Mouse (Mus musculus) embryonic facial prominence, embryonic 15.5 days (tissue): ENCODE results near the gene Pars2. TPM values are rescaled to one million over a fixed set of nuclear protein-coding genes. Genes with fewer than 3 reads are reported as not detected.

ENCODE experiments used
- ATAC-seq: fragments of 200-750 bp; cut with Nextera tagmentation; 2 replicates; pipeline ENCODE4 v1.8.0; 2017; ENCODE audit warnings: low read depth, moderate TSS enrichment; ENCODE audit not compliant: insufficient number of reproducible peaks, low FRiP score, low TSS enrichment
- H3K27ac ChIP-seq: fragments of 300-500 bp; sonication (generic); replicated peaks from 2 replicates; pipeline ENCODE4 v1.5.1; 2015; ENCODE audit warnings: mild to moderate bottlenecking, inconsistent platforms
- H3K27me3 ChIP-seq: fragments of 300-500 bp; sonication (generic); 2 replicates; pipeline ENCODE4 v1.6.1; 2015; ENCODE audit warnings: inconsistent platforms
- H3K36me3 ChIP-seq: fragments of 300-500 bp; sonication (generic); 2 replicates; pipeline ENCODE4 v1.6.1; 2015; ENCODE audit warnings: mild to moderate bottlenecking, inconsistent platforms
- H3K4me1 ChIP-seq: fragments of 300-500 bp; sonication (generic); 2 replicates; pipeline ENCODE4 v1.6.1; 2015; ENCODE audit warnings: inconsistent platforms
- H3K4me2 ChIP-seq: fragments of 300-500 bp; sonication (generic); replicated peaks from 2 replicates; pipeline ENCODE4 v1.6.1; 2015; ENCODE audit warnings: mild to moderate bottlenecking, inconsistent platforms
- H3K4me3 ChIP-seq: fragments of 300-500 bp; sonication (generic); replicated peaks from 2 replicates; pipeline ENCODE4 v1.5.1; 2015; ENCODE audit warnings: mild to moderate bottlenecking, inconsistent platforms
- H3K9ac ChIP-seq: fragments of 300-500 bp; sonication (generic); 2 replicates; pipeline ENCODE4 v1.6.1; 2015; ENCODE audit warnings: inconsistent platforms
- H3K9me3 ChIP-seq: fragments of 300-500 bp; sonication (generic); replicated peaks from 2 replicates; pipeline ENCODE4 v1.6.1; 2016; ENCODE audit warnings: inconsistent platforms
- WGBS: fragments of 180-500 bp; shearing (Covaris S2); methylation state at CpG from one replicate; pipeline ENCODE4 v1.1.7; 2015; 5-methylcytosine and 5-hydroxymethylcytosine counted together
- polyA plus RNA-seq: library from polyadenylated mRNA; unstranded; fragments of >200 nt; fragmentation: Nextera tagmentation; extraction: Ambion mirVana; gene quantifications from 2 replicates; pipeline ENCODE4 v1.2.1, GENCODE M21; 2015

The Pars2 gene
- 13.2 and 14.3 TPM in 2 replicates for polyA plus RNA-seq

- peaks cover 27% of the 10 kb centered on the region for H3K36me3 ChIP-seq
- H3K4me1 ChIP-seq: peaks cover 10% of the 10 kb centered on the region
- peak; percentile 96 for ATAC-seq
- H3K27me3 ChIP-seq: 0 out of 2 replicates have a peak, but pooled peaks cover 6% of the 10 kb centered on the region
- WGBS: 3% methylated on average over 40 of the region's 40 CpGs
- no peaks in the 10 kb centered on the region for H3K9me3 ChIP-seq
- peak within 1 kb of the TSS; percentile 63 for H3K9ac ChIP-seq
- peak within 1 kb of the TSS; percentile 69 for H3K4me3 ChIP-seq
- peak within 1 kb of the TSS; percentile 77 for H3K27ac ChIP-seq
- peak within 1 kb of the TSS; percentile 91 for H3K4me2 ChIP-seq
Measured at GRCm38 (mm10) chr4:106650833-106651527, at the start of gene Pars2. Gene Pars2 (plus strand): TSS chr4:106651069.

GRCm38 (mm10) chr4:106606639-106607554 is 44.0 kb upstream of the Pars2 start:
- peak overlapping the region; percentile 11; the same call in 1 of the 2 replicates for H3K4me3 ChIP-seq
- ATAC-seq: peak; percentile 87
- no peaks in the 10 kb centered on the region for H3K36me3 ChIP-seq
- H3K27ac ChIP-seq: no peak overlapping the region
- peak overlapping the region; percentile 39 for H3K4me2 ChIP-seq
- peaks cover 5% of the 10 kb centered on the region; the same call in 1 of the 2 replicates for H3K4me1 ChIP-seq
- no peak overlapping the region for H3K9ac ChIP-seq
- WGBS: 41% methylated on average over 18 of the region's 18 CpGs
- H3K9me3 ChIP-seq: no peaks in the 10 kb centered on the region
- H3K27me3 ChIP-seq: no peaks in the 10 kb centered on the region

- no peak for ATAC-seq
- Histone ChIP-seq H3K36me3 (no peaks in the 10 kb centered on the region), H3K27ac (no peak overlapping the region), H3K4me3 (no peak overlapping the region), H3K9me3 (no peaks in the 10 kb centered on the region), H3K4me1 (peaks cover 5% of the 10 kb centered on the region; the same call in 1 of the 2 replicates), H3K4me2 (no peak overlapping the region), H3K9ac (no peak overlapping the region), H3K27me3 (no peaks in the 10 kb centered on the region)
- WGBS: 92% methylated on average over 1 of the region's 1 CpGs
Measured at GRCm38 (mm10) chr4:106607905-106608304, 43.0 kb upstream of the Pars2 start.

- Histone ChIP-seq H3K9ac (no peak overlapping the region), H3K4me3 (no peak overlapping the region), H3K4me2 (no peak overlapping the region), H3K27me3 (0 out of 2 replicates have a peak, but pooled peaks cover 5% of the 10 kb centered on the region), H3K4me1 (peaks cover 14% of the 10 kb centered on the region), H3K9me3 (no peaks in the 10 kb centered on the region), H3K36me3 (no peaks in the 10 kb centered on the region), H3K27ac (no peak overlapping the region)
- WGBS: 73% methylated on average over 8 of the region's 8 CpGs
- ATAC-seq: no peak
Measured at GRCm38 (mm10) chr4:106613105-106613504, 37.8 kb upstream of the Pars2 start.

- Histone ChIP-seq H3K9ac (no peak overlapping the region), H3K27me3 (0 out of 2 replicates have a peak, but pooled peaks cover 5% of the 10 kb centered on the region), H3K4me3 (no peak overlapping the region), H3K36me3 (no peaks in the 10 kb centered on the region), H3K9me3 (no peaks in the 10 kb centered on the region), H3K4me2 (no peak overlapping the region), H3K4me1 (peaks cover 14% of the 10 kb centered on the region), H3K27ac (no peak overlapping the region)
- no peak for ATAC-seq
- WGBS: 67% methylated on average over 3 of the region's 3 CpGs
Measured at GRCm38 (mm10) chr4:106613560-106613959, 37.3 kb upstream of the Pars2 start.

GRCm38 (mm10) chr4:106614180-106614797 is 36.6 kb upstream of the Pars2 start:
- H3K9ac ChIP-seq: no peak overlapping the region
- 0 out of 2 replicates have a peak, but pooled peaks cover 5% of the 10 kb centered on the region for H3K27me3 ChIP-seq
- H3K36me3 ChIP-seq: no peaks in the 10 kb centered on the region
- H3K4me1 ChIP-seq: peaks cover 14% of the 10 kb centered on the region
- ATAC-seq: peak; percentile 15; the same call in 1 of the 2 replicates
- H3K9me3 ChIP-seq: no peaks in the 10 kb centered on the region
- 45% methylated on average over 7 of the region's 7 CpGs for WGBS
- H3K4me3 ChIP-seq: no peak overlapping the region
- H3K4me2 ChIP-seq: no peak overlapping the region
- no peak overlapping the region for H3K27ac ChIP-seq

GRCm38 (mm10) chr4:106614881-106615280 is 36.0 kb upstream of the Pars2 start:
- no peak overlapping the region for H3K9ac ChIP-seq
- peaks cover 14% of the 10 kb centered on the region for H3K4me1 ChIP-seq
- no peak overlapping the region for H3K27ac ChIP-seq
- H3K27me3 ChIP-seq: 0 out of 2 replicates have a peak, but pooled peaks cover 5% of the 10 kb centered on the region
- no peaks in the 10 kb centered on the region for H3K36me3 ChIP-seq
- H3K4me3 ChIP-seq: no peak overlapping the region
- H3K4me2 ChIP-seq: no peak overlapping the region
- 72% methylated on average over 9 of the region's 9 CpGs for WGBS
- H3K9me3 ChIP-seq: no peaks in the 10 kb centered on the region
- ATAC-seq: no peak

GRCm38 (mm10) chr4:106615637-106616036 is 35.2 kb upstream of the Pars2 start:
- Histone ChIP-seq H3K27ac (no peak overlapping the region), H3K9ac (no peak overlapping the region), H3K4me3 (no peak overlapping the region), H3K4me1 (peaks cover 14% of the 10 kb centered on the region), H3K4me2 (no peak overlapping the region), H3K36me3 (no peaks in the 10 kb centered on the region), H3K9me3 (no peaks in the 10 kb centered on the region), H3K27me3 (0 out of 2 replicates have a peak, but pooled peaks cover 5% of the 10 kb centered on the region)
- 73% methylated on average over 12 of the region's 12 CpGs for WGBS
- ATAC-seq: no peak

GRCm38 (mm10) chr4:106617056-106617455 is 33.8 kb upstream of the Pars2 start, which contains the start of gene Lexm:
Gene Lexm (minus strand): TSS chr4:106617241.
- Histone ChIP-seq H3K4me2 (peak within 1 kb of the TSS; percentile 50), H3K4me1 (peaks cover 15% of the 10 kb centered on the region), H3K4me3 (peak within 1 kb of the TSS; percentile 12; the same call in 1 of the 2 replicates), H3K27ac (no peak within 1 kb of the TSS), H3K9me3 (no peaks in the 10 kb centered on the region), H3K36me3 (no peaks in the 10 kb centered on the region), H3K27me3 (peaks cover 13% of the 10 kb centered on the region), H3K9ac (no peak within 1 kb of the TSS)
- WGBS: 2% methylated on average over 18 of the region's 19 CpGs
- no peak for ATAC-seq

GRCm38 (mm10) chr4:106618898-106619297 is 32.0 kb upstream of the Pars2 start:
- Histone ChIP-seq H3K36me3 (no peaks in the 10 kb centered on the region), H3K27ac (no peak overlapping the region), H3K4me1 (peaks cover 21% of the 10 kb centered on the region), H3K27me3 (peaks cover 31% of the 10 kb centered on the region), H3K4me2 (no peak overlapping the region), H3K9me3 (no peaks in the 10 kb centered on the region), H3K4me3 (no peak overlapping the region), H3K9ac (no peak overlapping the region)
- 90% methylated on average over 4 of the region's 4 CpGs for WGBS
- no peak for ATAC-seq

GRCm38 (mm10) chr4:106621428-106621827 is 29.4 kb upstream of the Pars2 start:
- Histone ChIP-seq H3K27ac (no peak overlapping the region), H3K27me3 (peaks cover 52% of the 10 kb centered on the region), H3K4me3 (no peak overlapping the region), H3K9me3 (no peaks in the 10 kb centered on the region), H3K9ac (no peak overlapping the region), H3K4me1 (peaks cover 16% of the 10 kb centered on the region), H3K4me2 (no peak overlapping the region), H3K36me3 (no peaks in the 10 kb centered on the region)
- no peak for ATAC-seq
- 68% methylated on average over 3 of the region's 3 CpGs for WGBS
